Mouse (Mus musculus) kidney, embryonic 16.5 days (tissue): ENCODE data around the gene Tcte1. TPM values are rescaled to one million over a fixed set of nuclear protein-coding genes. Genes with fewer than 3 reads are reported as not detected.

Experiments used
- ATAC-seq: fragments of 200-750 bp; cut with Nextera tagmentation; 2 replicates; pipeline ENCODE4 v1.8.0; 2017; ENCODE audit warnings: moderate TSS enrichment; ENCODE audit not compliant: low FRiP score, low TSS enrichment
- H3K27ac ChIP-seq: fragments of 300-500 bp; sonication (generic); 2 replicates; pipeline ENCODE4 v1.5.1; 2014; ENCODE audit warnings: low read length
- H3K27me3 ChIP-seq: fragments of 300-500 bp; sonication (generic); 2 replicates; pipeline ENCODE4 v1.6.1; 2014; ENCODE audit warnings: low read length, control low read depth, mixed read lengths; ENCODE audit not compliant: insufficient read depth
- H3K36me3 ChIP-seq: fragments of 300-500 bp; sonication (generic); 2 replicates; pipeline ENCODE4 v1.6.1; 2014; ENCODE audit warnings: low read length, control low read depth, mixed read lengths; ENCODE audit not compliant: insufficient read depth
- H3K4me1 ChIP-seq: fragments of 300-500 bp; sonication (generic); 2 replicates; pipeline ENCODE4 v1.6.1; 2014; ENCODE audit warnings: low read length, control low read depth, mixed read lengths; ENCODE audit not compliant: insufficient read depth
- H3K4me2 ChIP-seq: fragments of 300-500 bp; sonication (generic); replicated peaks from 2 replicates; pipeline ENCODE4 v1.6.1; 2014; ENCODE audit warnings: low read depth, low read length
- H3K4me3 ChIP-seq: fragments of 300-500 bp; sonication (generic); 2 replicates; pipeline ENCODE4 v1.5.1; 2014; ENCODE audit warnings: mild to moderate bottlenecking, low read length
- H3K9ac ChIP-seq: fragments of 300-500 bp; sonication (generic); replicated peaks from 2 replicates; pipeline ENCODE4 v1.6.1; 2014; ENCODE audit warnings: low read length
- H3K9me3 ChIP-seq: fragments of 300-500 bp; sonication (generic); 2 replicates; pipeline ENCODE4 v1.6.1; 2016; ENCODE audit warnings: low read length, control low read depth
- WGBS: fragments of 180-500 bp; shearing (Covaris S2); extraction: QIAGEN DNeasy Blood & Tissue Kit; methylation state at CpG from one replicate; pipeline ENCODE4 v1.1.7; 2014; 5-methylcytosine and 5-hydroxymethylcytosine counted together
- polyA plus RNA-seq: library from polyadenylated mRNA; unstranded; fragments of >200 nt; fragmentation: Nextera tagmentation; extraction: Ambion mirVana; gene quantifications from 2 replicates; pipeline ENCODE4 v1.2.1, GENCODE M21; 2015

Gene Tcte1
- polyA plus RNA-seq, 1 experiment from 2014 or later = 0.81 TPM

- Histone ChIP-seq H3K9ac (no peak overlapping the region), H3K4me2 (no peak overlapping the region), H3K27ac (no peak overlapping the region), H3K27me3 (peaks cover 86% of the 10 kb centered on the region), H3K4me1 (peaks cover 15% of the 10 kb centered on the region), H3K9me3 (no peaks in the 10 kb centered on the region), H3K36me3 (no peaks in the 10 kb centered on the region), H3K4me3 (no peak overlapping the region)
- WGBS = 45% methylated on average over 1 of the region's 1 CpGs
- no peak for ATAC-seq
Observed at GRCm38 (mm10) chr17:45543115-45543514, 19.9 kb downstream of the Tcte1 start.

DNA sequence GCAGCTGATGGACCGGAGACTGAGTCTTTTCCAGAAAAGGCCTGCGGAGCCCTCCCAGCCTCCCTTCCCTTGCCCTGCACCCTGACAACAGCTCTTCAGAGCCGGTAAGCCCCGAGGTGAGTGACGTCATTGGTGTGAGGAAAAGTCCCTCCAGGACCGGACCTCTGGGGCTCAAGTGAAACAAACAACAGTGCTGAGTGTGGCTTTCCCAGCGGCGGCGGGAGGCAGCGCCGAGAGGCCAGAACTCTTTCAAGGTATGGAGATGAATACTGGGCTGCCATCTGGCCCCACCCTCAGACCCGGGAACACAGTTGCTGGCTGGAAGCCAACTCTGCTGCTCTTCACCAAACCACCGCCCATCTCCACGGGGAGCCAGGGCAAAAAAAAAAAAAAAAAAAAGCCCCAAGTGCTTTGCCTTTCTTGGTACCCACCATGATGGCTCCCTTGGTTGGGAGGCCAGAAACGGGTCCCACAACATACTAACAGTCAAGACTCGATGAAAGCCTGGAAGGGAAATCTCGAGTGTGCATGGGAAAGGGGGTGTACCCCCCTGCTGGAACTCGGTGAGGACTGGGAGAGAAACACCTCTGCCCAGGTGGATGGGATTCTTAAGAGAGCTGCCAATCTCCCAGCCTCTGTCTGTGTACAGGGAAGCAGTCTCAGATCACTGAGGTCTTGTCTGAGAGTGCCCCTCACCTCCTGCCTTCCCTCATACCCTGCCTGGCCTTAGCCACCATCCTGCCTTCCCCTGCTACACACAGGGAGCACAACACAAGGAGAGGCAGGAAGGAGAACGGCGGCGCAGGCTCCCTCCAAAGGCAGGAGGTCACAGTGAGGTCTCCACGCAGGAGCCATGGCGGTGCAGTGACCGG is 21.0 kb downstream of the Tcte1 start:
- H3K4me1 ChIP-seq = peaks cover 15% of the 10 kb centered on the region
- WGBS = 10% methylated on average over 24 of the region's 24 CpGs
- H3K4me2 ChIP-seq = peak overlapping the region; percentile 55
- ATAC-seq = no peak
- peak overlapping the region; percentile 38; the same call in 1 of the 2 replicates for H3K4me3 ChIP-seq
- H3K36me3 ChIP-seq = no peaks in the 10 kb centered on the region
- no peaks in the 10 kb centered on the region for H3K9me3 ChIP-seq
- peaks cover 84% of the 10 kb centered on the region for H3K27me3 ChIP-seq
- H3K27ac ChIP-seq = no peak overlapping the region
- no peak overlapping the region for H3K9ac ChIP-seq

GRCm38 (mm10) chr17:45544873-45545277 is 21.6 kb downstream of the Tcte1 start:
- Histone ChIP-seq H3K4me2 (peak overlapping the region; percentile 55), H3K4me1 (peaks cover 18% of the 10 kb centered on the region), H3K9me3 (no peaks in the 10 kb centered on the region), H3K9ac (no peak overlapping the region), H3K27me3 (peaks cover 80% of the 10 kb centered on the region), H3K4me3 (peak overlapping the region; percentile 38), H3K36me3 (no peaks in the 10 kb centered on the region), H3K27ac (no peak overlapping the region)
- 4% methylated on average over 46 of the region's 46 CpGs for WGBS
- no peak for ATAC-seq

DNA sequence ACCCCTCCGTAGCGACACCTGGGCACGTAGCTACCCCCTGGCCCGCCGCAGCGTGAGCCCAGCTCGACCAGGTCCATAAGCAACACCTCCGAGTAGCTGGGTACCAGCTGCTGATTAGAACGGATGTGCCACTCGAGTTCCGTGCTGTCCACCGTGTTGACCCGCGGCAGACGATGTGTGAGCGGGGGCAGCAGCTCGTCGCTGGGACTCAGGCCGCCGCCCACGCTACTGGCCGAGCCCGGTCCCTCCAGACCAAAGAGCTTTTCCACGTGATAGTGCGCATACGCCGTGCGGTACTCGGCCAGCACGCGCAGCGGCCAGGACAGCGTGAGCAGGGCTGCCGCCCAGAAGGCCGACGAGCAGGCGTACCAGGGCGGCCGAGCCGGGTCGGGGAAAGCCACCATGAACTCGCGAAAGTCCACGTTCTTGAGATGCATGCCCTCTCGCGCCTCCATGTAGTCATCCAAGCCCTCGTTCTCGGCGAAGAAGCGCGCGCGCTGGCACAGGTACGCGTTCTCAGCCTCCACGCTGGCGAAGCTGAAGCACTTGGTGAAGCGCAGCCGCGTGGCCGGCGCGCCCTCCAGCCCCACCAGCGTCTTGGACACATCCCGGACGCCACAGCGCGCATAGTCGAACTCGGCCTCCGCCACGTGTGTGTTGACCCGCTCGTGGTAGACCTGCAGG is 22.2 kb downstream of the Tcte1 start:
- Histone ChIP-seq H3K9me3 (no peaks in the 10 kb centered on the region), H3K4me3 (peak overlapping the region; percentile 38), H3K27ac (no peak overlapping the region), H3K9ac (peak overlapping the region; percentile 16; the same call in 1 of the 2 replicates), H3K4me1 (peaks cover 22% of the 10 kb centered on the region), H3K27me3 (peaks cover 79% of the 10 kb centered on the region), H3K4me2 (peak overlapping the region; percentile 55), H3K36me3 (no peaks in the 10 kb centered on the region)
- ATAC-seq = no peak
- 3% methylated on average over 74 of the region's 74 CpGs for WGBS

GRCm38 (mm10) chr17:45546941-45547340 is 23.7 kb downstream of the Tcte1 start:
- WGBS = 78% methylated on average over 16 of the region's 16 CpGs
- no peak overlapping the region for H3K4me2 ChIP-seq
- peaks cover 22% of the 10 kb centered on the region for H3K4me1 ChIP-seq
- no peak overlapping the region for H3K27ac ChIP-seq
- no peaks in the 10 kb centered on the region for H3K9me3 ChIP-seq
- no peak overlapping the region for H3K4me3 ChIP-seq
- peaks cover 64% of the 10 kb centered on the region for H3K27me3 ChIP-seq
- no peak overlapping the region for H3K9ac ChIP-seq
- no peak for ATAC-seq
- no peaks in the 10 kb centered on the region for H3K36me3 ChIP-seq

DNA sequence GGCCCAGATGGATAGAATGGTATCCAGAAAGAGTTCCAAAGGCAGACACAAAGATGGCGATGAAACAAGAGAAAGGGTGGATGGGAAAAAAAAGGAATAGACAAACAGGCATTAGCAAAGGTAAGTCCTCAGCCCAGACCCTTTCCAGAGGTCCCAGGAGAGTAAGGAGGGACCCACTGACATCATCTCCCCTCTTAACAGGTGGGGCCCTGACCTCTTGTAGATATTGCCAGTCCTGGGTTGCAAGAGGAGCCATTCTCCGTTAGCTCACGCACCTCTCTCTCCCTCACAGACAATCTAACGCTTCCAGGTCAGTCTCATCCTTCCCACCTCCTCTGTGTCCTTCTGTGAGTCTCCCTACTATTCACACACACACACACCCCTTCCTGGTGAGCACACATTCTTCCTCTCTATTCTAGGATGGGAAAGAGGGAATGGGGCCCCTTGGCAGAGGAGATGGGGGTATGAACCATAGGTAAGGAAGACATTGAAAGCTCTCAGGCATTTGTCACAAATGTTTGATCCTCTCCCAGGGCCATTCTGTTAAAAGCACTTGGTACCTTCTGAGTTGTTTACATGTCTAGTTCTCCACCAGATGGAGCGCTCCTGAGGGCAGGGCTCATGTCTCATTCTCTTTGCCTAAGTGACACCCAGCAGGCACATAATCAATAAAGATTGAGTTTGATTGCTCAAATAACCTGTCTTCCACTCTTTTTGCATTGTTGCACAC is 24.4 kb downstream of the Tcte1 start:
- no peak overlapping the region for H3K27ac ChIP-seq
- H3K9me3 ChIP-seq = no peaks in the 10 kb centered on the region
- no peak overlapping the region for H3K4me2 ChIP-seq
- no peak overlapping the region for H3K9ac ChIP-seq
- no peaks in the 10 kb centered on the region for H3K36me3 ChIP-seq
- no peak for ATAC-seq
- H3K4me3 ChIP-seq = no peak overlapping the region
- 79% methylated on average over 5 of the region's 5 CpGs for WGBS
- H3K27me3 ChIP-seq = peaks cover 59% of the 10 kb centered on the region
- peaks cover 22% of the 10 kb centered on the region for H3K4me1 ChIP-seq

- WGBS = 4% methylated on average over 56 of the region's 68 CpGs
- H3K27me3 ChIP-seq = peaks cover 47% of the 10 kb centered on the region
- no peaks in the 10 kb centered on the region for H3K36me3 ChIP-seq
- 0 out of 2 replicates have a peak overlapping the region, but pooled peaks have one; percentile 4 for H3K27ac ChIP-seq
- peak overlapping the region; percentile 95 for H3K4me2 ChIP-seq
- H3K4me3 ChIP-seq = peak overlapping the region; percentile 67
- H3K9ac ChIP-seq = peak overlapping the region; percentile 74
- H3K9me3 ChIP-seq = no peaks in the 10 kb centered on the region
- ATAC-seq = peak; percentile 50
- peaks cover 22% of the 10 kb centered on the region for H3K4me1 ChIP-seq
Observed at GRCm38 (mm10) chr17:45548541-45549512, 25.6 kb downstream of the Tcte1 start.

GRCm38 (mm10) chr17:45549617-45550181 is 26.5 kb downstream of the Tcte1 start, which contains the start of gene Tmem151b:
Tmem151b (minus strand) TSS chr17:45549677.
- peaks cover 20% of the 10 kb centered on the region for H3K4me1 ChIP-seq
- under 1% methylated on average over 19 of the region's 29 CpGs for WGBS
- H3K36me3 ChIP-seq = no peaks in the 10 kb centered on the region
- ATAC-seq = no peak
- H3K9ac ChIP-seq = peak within 1 kb of the TSS; percentile 74
- no peaks in the 10 kb centered on the region for H3K9me3 ChIP-seq
- peaks cover 38% of the 10 kb centered on the region for H3K27me3 ChIP-seq
- H3K27ac ChIP-seq = 0 out of 2 replicates have a peak within 1 kb of the TSS, but pooled peaks have one; percentile 4
- H3K4me2 ChIP-seq = peak within 1 kb of the TSS; percentile 95
- peak within 1 kb of the TSS; percentile 67 for H3K4me3 ChIP-seq
